Mouse (Mus musculus): ENCODE measurements around the gene Ust. TPM values are rescaled to one million over a fixed set of nuclear protein-coding genes. Genes with fewer than 3 reads are reported as not detected.

Gene Ust
- polyA plus RNA-seq, 1 experiment from 2014 or later, result 3.4 TPM

DNA sequence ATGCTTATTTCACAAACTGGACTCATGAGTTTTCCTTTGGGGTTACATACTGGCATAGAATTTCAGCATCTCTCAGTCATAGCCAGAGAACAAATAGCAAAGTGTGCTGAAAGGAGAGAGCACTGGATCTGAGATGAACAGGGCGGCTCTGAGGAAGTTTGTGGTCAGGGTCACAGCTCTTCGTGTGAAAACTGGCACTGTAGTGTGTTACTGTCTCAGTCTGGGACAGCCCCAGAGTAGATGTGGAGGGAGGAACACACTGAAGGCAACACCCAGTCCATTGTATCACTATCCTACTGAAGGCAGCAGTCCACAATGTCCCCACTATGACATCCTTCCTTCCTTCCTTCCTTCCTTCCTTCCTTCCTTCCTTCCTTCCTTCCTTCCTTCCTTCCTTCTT, 321.0 kb downstream of the Ust start:
- H3K4me3 ChIP-seq (replicated peaks; ENCODE audit: low read length), result no peak overlapping the region
- H3K4me1 ChIP-seq (ENCODE audit: control insufficient read depth, insufficient read depth, low read length), result no peaks in the 10 kb centered on the region; the same call in 1 of the 2 replicates
- H3K36me3 ChIP-seq (ENCODE audit: control insufficient read depth, insufficient read depth, low read length), result no peaks in the 10 kb centered on the region
- 61% methylated on average over 2 of the region's 2 CpGs for WGBS
- no peaks in the 10 kb centered on the region for H3K27me3 ChIP-seq (ENCODE audit: control insufficient read depth, insufficient read depth, low read length)
- no peak overlapping the region for H3K9ac ChIP-seq (ENCODE audit: low read length)
- no peak overlapping the region for H3K4me2 ChIP-seq (ENCODE audit: low read depth, low read length)
- H3K9me3 ChIP-seq (replicated peaks; ENCODE audit: control insufficient read depth, low read length), result no peaks in the 10 kb centered on the region
- no peak for ATAC-seq (ENCODE audit: insufficient read depth, low FRiP score)
- H3K27ac ChIP-seq (ENCODE audit: low read length), result no peak overlapping the region

DNA sequence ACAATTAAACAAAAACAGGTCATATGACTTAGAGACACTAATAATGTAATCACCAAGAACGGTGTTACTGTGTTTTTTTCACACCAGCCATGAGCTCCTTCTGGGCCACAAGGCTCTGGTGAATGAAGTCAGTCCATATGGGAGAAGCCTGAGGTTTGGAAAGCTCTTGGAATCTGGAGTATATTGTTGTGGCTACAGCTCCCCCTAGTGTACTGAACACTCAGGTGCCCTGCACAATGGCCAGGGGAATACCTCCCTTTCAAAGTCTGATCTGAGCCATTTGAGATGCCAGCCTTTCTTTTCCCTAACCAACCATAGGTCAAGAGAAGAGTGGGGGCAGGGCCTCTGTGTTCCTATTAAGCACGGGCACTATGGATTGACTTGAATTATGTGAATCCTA, 322.3 kb downstream of the Ust start:
- H3K9me3 ChIP-seq (replicated peaks; ENCODE audit: control insufficient read depth, low read length), result no peaks in the 10 kb centered on the region
- H3K4me2 ChIP-seq (ENCODE audit: low read depth, low read length), result no peak overlapping the region
- H3K4me1 ChIP-seq (ENCODE audit: control insufficient read depth, insufficient read depth, low read length), result no peaks in the 10 kb centered on the region; the same call in 1 of the 2 replicates
- ATAC-seq (ENCODE audit: insufficient read depth, low FRiP score), result peak; percentile 82
- H3K27me3 ChIP-seq (ENCODE audit: control insufficient read depth, insufficient read depth, low read length), result no peaks in the 10 kb centered on the region
- no peak overlapping the region for H3K4me3 ChIP-seq (replicated peaks; ENCODE audit: low read length)
- H3K36me3 ChIP-seq (ENCODE audit: control insufficient read depth, insufficient read depth, low read length), result no peaks in the 10 kb centered on the region
- no peak overlapping the region for H3K27ac ChIP-seq (ENCODE audit: low read length)
- WGBS, result 13% methylated on average over 2 of the region's 2 CpGs
- no peak overlapping the region for H3K9ac ChIP-seq (ENCODE audit: low read length)

GRCm38 (mm10) chr10:8195730-8196129, 322.9 kb downstream of the Ust start:
- 60% methylated on average over 6 of the region's 6 CpGs for WGBS
- H3K4me1 ChIP-seq (ENCODE audit: control insufficient read depth, insufficient read depth, low read length), result no peaks in the 10 kb centered on the region; the same call in 1 of the 2 replicates
- no peak overlapping the region for H3K4me3 ChIP-seq (replicated peaks; ENCODE audit: low read length)
- no peak overlapping the region for H3K27ac ChIP-seq (ENCODE audit: low read length)
- no peaks in the 10 kb centered on the region for H3K27me3 ChIP-seq (ENCODE audit: control insufficient read depth, insufficient read depth, low read length)
- H3K4me2 ChIP-seq (ENCODE audit: low read depth, low read length), result no peak overlapping the region
- H3K9me3 ChIP-seq (replicated peaks; ENCODE audit: control insufficient read depth, low read length), result no peaks in the 10 kb centered on the region
- no peak overlapping the region for H3K9ac ChIP-seq (ENCODE audit: low read length)
- peak; percentile 25; the same call in 1 of the 2 replicates for ATAC-seq (ENCODE audit: insufficient read depth, low FRiP score)
- no peaks in the 10 kb centered on the region for H3K36me3 ChIP-seq (ENCODE audit: control insufficient read depth, insufficient read depth, low read length)

GRCm38 (mm10) chr10:8189331-8189981, 329.2 kb downstream of the Ust start:
- no peaks in the 10 kb centered on the region for H3K9me3 ChIP-seq (replicated peaks; ENCODE audit: control insufficient read depth, low read length)
- no peaks in the 10 kb centered on the region for H3K27me3 ChIP-seq (ENCODE audit: control insufficient read depth, insufficient read depth, low read length)
- ATAC-seq (ENCODE audit: insufficient read depth, low FRiP score), result no peak
- H3K4me3 ChIP-seq (replicated peaks; ENCODE audit: low read length), result no peak overlapping the region
- H3K36me3 ChIP-seq (ENCODE audit: control insufficient read depth, insufficient read depth, low read length), result no peaks in the 10 kb centered on the region
- WGBS, result 73% methylated on average over 5 of the region's 5 CpGs
- no peak overlapping the region for H3K27ac ChIP-seq (ENCODE audit: low read length)
- no peaks in the 10 kb centered on the region for H3K4me1 ChIP-seq (ENCODE audit: control insufficient read depth, insufficient read depth, low read length)
- H3K9ac ChIP-seq (ENCODE audit: low read length), result no peak overlapping the region
- H3K4me2 ChIP-seq (ENCODE audit: low read depth, low read length), result no peak overlapping the region

- no peak for ATAC-seq (ENCODE audit: insufficient read depth, low FRiP score)
- no peak overlapping the region for H3K4me2 ChIP-seq (ENCODE audit: low read depth, low read length)
- H3K27me3 ChIP-seq (ENCODE audit: control insufficient read depth, insufficient read depth, low read length), result no peaks in the 10 kb centered on the region
- H3K9me3 ChIP-seq (replicated peaks; ENCODE audit: control insufficient read depth, low read length), result no peaks in the 10 kb centered on the region
- no peaks in the 10 kb centered on the region for H3K36me3 ChIP-seq (ENCODE audit: control insufficient read depth, insufficient read depth, low read length)
- H3K4me3 ChIP-seq (replicated peaks; ENCODE audit: low read length), result no peak overlapping the region
- no peak overlapping the region for H3K9ac ChIP-seq (ENCODE audit: low read length)
- WGBS, result 47% methylated on average over 4 of the region's 4 CpGs
- H3K27ac ChIP-seq (ENCODE audit: low read length), result 0 out of 2 replicates have a peak overlapping the region, but pooled peaks have one; percentile 36
- no peaks in the 10 kb centered on the region; the same call in 1 of the 2 replicates for H3K4me1 ChIP-seq (ENCODE audit: control insufficient read depth, insufficient read depth, low read length)
Measured at GRCm38 (mm10) chr10:8185586-8185985, 333.0 kb downstream of the Ust start.

GRCm38 (mm10) chr10:8184711-8185110, 333.9 kb downstream of the Ust start:
- no peak overlapping the region for H3K9ac ChIP-seq (ENCODE audit: low read length)
- H3K4me2 ChIP-seq (ENCODE audit: low read depth, low read length), result no peak overlapping the region
- no peaks in the 10 kb centered on the region for H3K27me3 ChIP-seq (ENCODE audit: control insufficient read depth, insufficient read depth, low read length)
- H3K9me3 ChIP-seq (replicated peaks; ENCODE audit: control insufficient read depth, low read length), result no peaks in the 10 kb centered on the region
- ATAC-seq (ENCODE audit: insufficient read depth, low FRiP score), result no peak
- no peak overlapping the region for H3K27ac ChIP-seq (ENCODE audit: low read length)
- H3K4me1 ChIP-seq (ENCODE audit: control insufficient read depth, insufficient read depth, low read length), result no peaks in the 10 kb centered on the region; the same call in 1 of the 2 replicates
- 32% methylated on average over 9 of the region's 9 CpGs for WGBS
- no peaks in the 10 kb centered on the region for H3K36me3 ChIP-seq (ENCODE audit: control insufficient read depth, insufficient read depth, low read length)
- H3K4me3 ChIP-seq (replicated peaks; ENCODE audit: low read length), result no peak overlapping the region

GRCm38 (mm10) chr10:8183171-8183570, 335.5 kb downstream of the Ust start:
- H3K9ac ChIP-seq (ENCODE audit: low read length), result no peak overlapping the region
- no peaks in the 10 kb centered on the region; the same call in 1 of the 2 replicates for H3K4me1 ChIP-seq (ENCODE audit: control insufficient read depth, insufficient read depth, low read length)
- no peaks in the 10 kb centered on the region for H3K36me3 ChIP-seq (ENCODE audit: control insufficient read depth, insufficient read depth, low read length)
- no peak overlapping the region for H3K4me3 ChIP-seq (replicated peaks; ENCODE audit: low read length)
- WGBS, result 80% methylated on average over 7 of the region's 7 CpGs
- no peaks in the 10 kb centered on the region for H3K27me3 ChIP-seq (ENCODE audit: control insufficient read depth, insufficient read depth, low read length)
- ATAC-seq (ENCODE audit: insufficient read depth, low FRiP score), result no peak
- H3K9me3 ChIP-seq (replicated peaks; ENCODE audit: control insufficient read depth, low read length), result no peaks in the 10 kb centered on the region
- H3K27ac ChIP-seq (ENCODE audit: low read length), result no peak overlapping the region
- H3K4me2 ChIP-seq (ENCODE audit: low read depth, low read length), result no peak overlapping the region

DNA sequence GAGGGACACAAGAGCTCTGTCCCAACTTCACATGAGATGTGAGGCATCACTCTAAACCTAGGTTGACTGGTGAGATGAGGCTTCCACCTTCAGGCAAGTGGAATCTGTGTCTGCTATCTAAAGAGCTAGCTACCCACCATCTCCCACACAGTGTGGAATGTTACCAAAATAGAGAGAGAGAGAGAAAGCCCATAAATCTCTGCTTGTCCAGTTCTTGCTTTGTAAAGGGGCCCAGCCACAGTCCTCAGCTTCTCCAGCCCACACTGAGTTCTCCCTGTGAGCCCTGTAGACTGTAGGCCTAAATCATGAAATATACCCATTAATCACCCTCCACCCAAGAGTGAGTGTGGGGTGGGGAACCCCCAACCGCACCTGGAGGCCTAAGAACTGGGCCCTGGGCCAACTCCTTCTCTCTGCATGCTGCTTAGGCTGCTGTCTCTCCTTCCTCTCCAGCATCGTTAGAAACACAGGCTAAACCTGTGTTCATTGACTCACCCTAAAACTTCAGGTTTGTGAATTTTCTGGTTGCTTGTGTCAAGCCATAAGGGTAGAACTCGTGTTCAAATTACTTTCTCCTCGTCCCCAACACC, 336.9 kb downstream of the Ust start:
- Histone ChIP-seq H3K4me2 (ENCODE audit: low read depth, low read length) (no peak overlapping the region), H3K4me3 (replicated peaks; ENCODE audit: low read length) (no peak overlapping the region), H3K27ac (ENCODE audit: low read length) (no peak overlapping the region), H3K36me3 (ENCODE audit: control insufficient read depth, insufficient read depth, low read length) (no peaks in the 10 kb centered on the region), H3K4me1 (ENCODE audit: control insufficient read depth, insufficient read depth, low read length) (peaks cover 7% of the 10 kb centered on the region; the same call in 1 of the 2 replicates), H3K9me3 (replicated peaks; ENCODE audit: control insufficient read depth, low read length) (no peaks in the 10 kb centered on the region), H3K9ac (ENCODE audit: low read length) (no peak overlapping the region), H3K27me3 (ENCODE audit: control insufficient read depth, insufficient read depth, low read length) (no peaks in the 10 kb centered on the region)
- 54% methylated on average over 4 of the region's 4 CpGs for WGBS
- no peak for ATAC-seq (ENCODE audit: insufficient read depth, low FRiP score)

DNA sequence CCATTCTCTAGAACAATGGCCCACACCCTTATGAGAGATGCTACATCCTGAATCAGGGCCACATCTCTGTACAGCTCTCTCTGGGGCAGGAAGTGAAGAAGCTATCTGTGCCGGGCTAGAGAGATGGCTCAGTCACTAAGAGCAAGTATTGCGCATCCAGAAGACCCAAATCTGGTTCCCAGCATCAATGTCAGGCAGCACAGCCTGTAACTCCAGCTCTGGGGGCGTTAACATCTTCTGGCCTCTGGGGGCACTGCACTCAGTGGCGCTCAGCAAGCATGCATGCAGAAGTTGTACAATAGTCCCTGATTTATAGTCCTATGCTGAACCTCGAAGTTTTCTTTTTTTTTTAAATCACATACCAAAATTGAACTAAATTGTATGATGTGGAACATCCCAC, 341.0 kb downstream of the Ust start:
- H3K27me3 ChIP-seq (ENCODE audit: control insufficient read depth, insufficient read depth, low read length), result no peaks in the 10 kb centered on the region
- no peak overlapping the region for H3K27ac ChIP-seq (ENCODE audit: low read length)
- H3K36me3 ChIP-seq (ENCODE audit: control insufficient read depth, insufficient read depth, low read length), result no peaks in the 10 kb centered on the region
- no peak for ATAC-seq (ENCODE audit: insufficient read depth, low FRiP score)
- no peak overlapping the region for H3K4me2 ChIP-seq (ENCODE audit: low read depth, low read length)
- H3K4me3 ChIP-seq (replicated peaks; ENCODE audit: low read length), result no peak overlapping the region
- 79% methylated on average over 5 of the region's 5 CpGs for WGBS
- H3K9ac ChIP-seq (ENCODE audit: low read length), result no peak overlapping the region
- H3K4me1 ChIP-seq (ENCODE audit: control insufficient read depth, insufficient read depth, low read length), result peaks cover 16% of the 10 kb centered on the region
- no peaks in the 10 kb centered on the region for H3K9me3 ChIP-seq (replicated peaks; ENCODE audit: control insufficient read depth, low read length)

Measured in stomach, embryonic 16.5 days (tissue).